Mouse (Mus musculus): ENCODE measurements around the gene Rgs21.

GRCm38 (mm10) chr1:144517878-144518426, 49.5 kb downstream of the Rgs21 start:
- TF ChIP-seq CTCF (conservative IDR thresholded peaks at IDR 0.05; ENCODE audit: insufficient read depth, insufficient read length, low read depth, low read length), result no peak
- no peak for TF ChIP-seq POLR2A (IDR thresholded peaks at IDR 0.05; ENCODE audit: low read depth, low read length)

Measured in kidney, adult 2 months (tissue).